Mouse (Mus musculus) heart, embryonic 15.5 days (tissue): ENCODE results near the gene Zswim5. TPM values are rescaled to one million over a fixed set of nuclear protein-coding genes. Genes with fewer than 3 reads are reported as not detected.

Experiments
- ATAC-seq: fragments of 200-750 bp; cut with Nextera tagmentation; replicated peaks from 2 replicates; pipeline ENCODE4 v1.8.0; 2017; ENCODE audit warnings: low read depth, moderate TSS enrichment; ENCODE audit not compliant: insufficient number of reproducible peaks, insufficient read depth, low FRiP score
- H3K27ac ChIP-seq: fragments of 300-500 bp; sonication (generic); 2 replicates; pipeline ENCODE4 v1.5.1; 2015; ENCODE audit warnings: mild to moderate bottlenecking, inconsistent platforms
- H3K27me3 ChIP-seq: fragments of 300-500 bp; sonication (generic); 2 replicates; pipeline ENCODE4 v1.6.1; 2015; ENCODE audit warnings: inconsistent platforms
- H3K36me3 ChIP-seq: fragments of 300-500 bp; sonication (generic); 2 replicates; pipeline ENCODE4 v1.6.1; 2015; ENCODE audit warnings: mild to moderate bottlenecking, inconsistent platforms
- H3K4me1 ChIP-seq: fragments of 300-500 bp; sonication (generic); replicated peaks from 2 replicates; pipeline ENCODE4 v1.6.1; 2015; ENCODE audit warnings: inconsistent platforms
- H3K4me2 ChIP-seq: fragments of 300-500 bp; sonication (generic); 2 replicates; pipeline ENCODE4 v1.6.1; 2015; ENCODE audit warnings: inconsistent platforms, mild to moderate bottlenecking, moderate library complexity
- H3K4me3 ChIP-seq: fragments of 300-500 bp; sonication (generic); 2 replicates; pipeline ENCODE4 v1.5.1; 2015; ENCODE audit warnings: mild to moderate bottlenecking, inconsistent platforms
- H3K9ac ChIP-seq: fragments of 300-500 bp; sonication (generic); 2 replicates; pipeline ENCODE4 v1.6.1; 2015; ENCODE audit warnings: mild to moderate bottlenecking, inconsistent platforms
- H3K9me3 ChIP-seq: fragments of 300-500 bp; sonication (generic); replicated peaks from 2 replicates; pipeline ENCODE4 v1.6.1; 2016; ENCODE audit warnings: inconsistent platforms
- WGBS: fragments of 180-500 bp; shearing (Covaris S2); methylation state at CpG from one replicate; pipeline ENCODE4 v1.1.7; 2015; ENCODE audit warnings: mixed read lengths; 5-methylcytosine and 5-hydroxymethylcytosine counted together
- polyA plus RNA-seq: library from polyadenylated mRNA; unstranded; fragments of >200 nt; fragmentation: Nextera tagmentation; extraction: Ambion mirVana; gene quantifications from 2 replicates; pipeline ENCODE4 v1.2.1, GENCODE M21; 2015

The Zswim5 gene
- polyA plus RNA-seq, 1 experiment from 2014 or later = 0.42 TPM

DNA sequence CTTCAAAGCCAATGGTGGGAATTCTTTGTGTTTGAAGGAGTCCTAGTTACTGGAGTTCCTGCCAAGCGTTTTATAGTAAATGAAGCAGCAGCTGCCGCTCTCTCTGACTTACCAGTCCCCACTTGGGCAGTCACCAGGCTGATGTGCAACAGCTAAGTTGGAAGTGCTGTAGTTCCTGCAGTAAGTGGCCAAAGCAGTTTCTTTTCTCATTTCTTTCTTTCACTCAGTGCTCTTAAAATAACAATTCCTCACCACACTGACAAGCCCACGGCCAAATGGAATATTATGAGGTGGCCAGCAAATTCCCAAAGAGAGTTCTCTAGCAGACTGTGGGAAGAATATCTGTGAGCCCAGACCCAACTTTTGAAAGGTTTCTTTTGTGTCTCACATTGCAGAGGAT, 129.9 kb downstream of the Zswim5 start:
- Histone ChIP-seq H3K27me3 (0 out of 2 replicates have a peak, but pooled peaks cover 4% of the 10 kb centered on the region), H3K27ac (no peak overlapping the region), H3K9ac (no peak overlapping the region), H3K4me3 (no peak overlapping the region), H3K36me3 (peaks cover 9% of the 10 kb centered on the region; the same call in 1 of the 2 replicates), H3K4me2 (no peak overlapping the region), H3K4me1 (no peaks in the 10 kb centered on the region), H3K9me3 (no peaks in the 10 kb centered on the region)
- 57% methylated on average over 3 of the region's 3 CpGs for WGBS
- no peak for ATAC-seq

DNA sequence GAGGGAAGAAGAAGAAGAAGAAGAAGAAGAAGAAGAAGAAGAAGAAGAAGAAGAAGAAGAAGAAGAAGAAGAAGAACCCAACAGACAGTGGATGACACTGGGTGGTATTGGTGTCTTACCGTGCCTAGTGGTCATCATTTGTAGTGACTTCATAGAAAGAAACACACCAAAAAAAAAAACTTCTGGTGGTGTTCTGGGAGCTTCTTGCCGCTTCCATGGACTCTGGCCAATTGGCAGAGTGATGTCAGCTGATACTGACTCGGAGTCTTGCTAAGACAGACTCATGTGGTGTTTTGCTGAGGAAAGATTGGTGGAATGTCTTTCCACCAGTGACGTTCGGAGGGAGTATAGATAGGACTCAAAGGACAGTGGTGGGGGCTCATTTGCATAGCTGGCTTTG, 133.1 kb downstream of the Zswim5 start:
- Histone ChIP-seq H3K9ac (no peak overlapping the region), H3K4me1 (no peaks in the 10 kb centered on the region), H3K4me3 (no peak overlapping the region), H3K4me2 (no peak overlapping the region), H3K27me3 (no peaks in the 10 kb centered on the region), H3K27ac (no peak overlapping the region), H3K36me3 (no peaks in the 10 kb centered on the region), H3K9me3 (no peaks in the 10 kb centered on the region)
- no peak for ATAC-seq
- WGBS = 61% methylated on average over 5 of the region's 5 CpGs

DNA sequence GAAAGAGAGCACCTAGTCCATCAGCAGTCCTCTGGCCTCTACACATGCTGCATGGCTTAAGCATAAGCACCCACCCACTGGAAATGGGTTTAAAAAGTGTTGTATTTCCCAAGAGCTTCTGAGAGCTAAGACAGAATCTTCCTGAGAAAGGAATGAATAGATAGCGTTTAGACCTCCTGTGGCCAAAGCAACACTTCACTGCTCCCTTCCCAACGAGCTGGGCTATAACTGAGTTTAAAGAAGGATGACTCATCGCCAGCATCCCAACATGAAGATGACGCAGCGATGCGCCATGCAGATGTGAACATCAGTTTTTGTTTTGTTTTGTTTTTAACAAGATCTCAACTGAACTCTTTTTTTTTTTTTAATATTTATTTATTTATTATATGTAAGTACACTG, 136.4 kb downstream of the Zswim5 start:
- no peaks in the 10 kb centered on the region for H3K4me1 ChIP-seq
- no peak overlapping the region for H3K27ac ChIP-seq
- no peaks in the 10 kb centered on the region for H3K27me3 ChIP-seq
- no peak overlapping the region for H3K9ac ChIP-seq
- ATAC-seq = no peak
- no peak overlapping the region for H3K4me2 ChIP-seq
- no peaks in the 10 kb centered on the region for H3K36me3 ChIP-seq
- H3K9me3 ChIP-seq = no peaks in the 10 kb centered on the region
- no peak overlapping the region for H3K4me3 ChIP-seq
- 83% methylated on average over 6 of the region's 6 CpGs for WGBS

DNA sequence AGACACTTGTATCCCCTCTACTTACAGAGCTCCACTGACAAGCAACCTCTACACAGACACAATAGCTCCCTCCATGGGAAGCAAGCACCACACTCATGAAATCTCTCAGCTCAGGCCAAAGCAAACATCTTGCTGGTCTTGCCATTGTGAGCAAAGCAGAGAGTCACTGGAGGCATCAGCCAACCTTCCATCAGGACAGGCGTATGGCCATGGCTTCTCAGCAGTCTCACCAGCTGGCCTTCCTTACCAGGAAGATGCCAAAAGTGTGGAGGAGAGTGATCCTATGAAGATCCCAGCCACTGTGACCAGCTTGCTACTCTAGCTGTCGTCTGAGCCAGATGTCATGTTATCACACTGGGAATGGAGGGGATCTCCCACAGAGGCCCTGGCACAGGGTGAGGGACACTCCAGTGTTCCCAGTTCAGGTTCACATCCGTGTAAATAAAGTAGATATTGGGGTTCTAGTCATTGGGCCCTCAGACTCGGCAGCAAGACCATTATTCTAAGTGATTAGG, 137.8 kb downstream of the Zswim5 start:
- Histone ChIP-seq H3K4me2 (no peak overlapping the region), H3K27me3 (no peaks in the 10 kb centered on the region), H3K36me3 (no peaks in the 10 kb centered on the region), H3K9ac (no peak overlapping the region), H3K4me1 (peaks cover 3% of the 10 kb centered on the region), H3K4me3 (no peak overlapping the region), H3K27ac (no peak overlapping the region), H3K9me3 (no peaks in the 10 kb centered on the region)
- 51% methylated on average over 4 of the region's 4 CpGs for WGBS
- ATAC-seq = no peak

DNA sequence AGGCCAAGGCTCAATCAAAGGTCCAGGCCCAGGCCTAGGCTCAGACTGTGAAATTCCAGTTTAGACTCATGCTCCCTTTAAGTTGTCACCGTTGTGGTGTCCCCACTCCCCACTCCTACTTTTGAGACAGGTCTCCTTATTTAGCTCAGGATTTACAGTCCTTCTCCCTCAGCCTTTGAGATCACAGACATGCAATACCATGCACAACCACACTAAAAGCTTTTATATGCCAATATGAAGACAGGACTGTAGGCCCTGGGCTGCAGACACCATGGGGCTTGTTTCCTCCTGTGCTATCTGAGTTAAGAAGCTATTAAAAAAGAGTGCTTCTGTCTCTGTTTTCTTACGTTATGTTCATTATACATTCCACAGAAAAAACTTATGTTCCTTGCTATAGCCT, 140.6 kb downstream of the Zswim5 start:
- no peak overlapping the region for H3K9ac ChIP-seq
- 84% methylated on average over 2 of the region's 2 CpGs for WGBS
- H3K27ac ChIP-seq = no peak overlapping the region
- H3K4me2 ChIP-seq = no peak overlapping the region
- ATAC-seq = no peak
- H3K4me1 ChIP-seq = peaks cover 9% of the 10 kb centered on the region
- no peak overlapping the region for H3K4me3 ChIP-seq
- no peaks in the 10 kb centered on the region for H3K27me3 ChIP-seq
- no peaks in the 10 kb centered on the region for H3K9me3 ChIP-seq
- peaks cover 5% of the 10 kb centered on the region; the same call in 1 of the 2 replicates for H3K36me3 ChIP-seq

DNA sequence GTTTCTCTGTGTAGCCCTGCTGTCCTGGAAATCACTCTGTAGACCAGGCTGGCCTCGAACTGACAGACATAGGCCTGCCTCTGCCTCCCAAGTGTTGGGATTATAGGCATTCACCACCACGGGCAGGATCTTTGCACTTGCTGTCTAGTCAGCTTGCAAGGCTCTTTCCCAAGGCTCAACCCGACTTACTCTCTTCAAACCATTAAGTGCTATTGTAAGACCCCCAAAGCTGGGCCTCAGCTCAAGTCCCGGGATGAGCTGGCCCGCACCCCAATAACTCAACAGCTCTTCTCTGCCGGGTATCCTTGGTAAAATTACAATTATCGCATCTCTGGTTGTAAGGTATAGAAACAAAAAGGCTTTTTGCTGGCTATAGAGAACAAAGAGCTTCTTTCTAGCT, 141.2 kb downstream of the Zswim5 start:
- no peak for ATAC-seq
- 82% methylated on average over 7 of the region's 7 CpGs for WGBS
- Histone ChIP-seq H3K27ac (no peak overlapping the region), H3K9ac (no peak overlapping the region), H3K9me3 (no peaks in the 10 kb centered on the region), H3K4me3 (no peak overlapping the region), H3K27me3 (no peaks in the 10 kb centered on the region), H3K4me1 (peaks cover 9% of the 10 kb centered on the region), H3K36me3 (peaks cover 11% of the 10 kb centered on the region; the same call in 1 of the 2 replicates), H3K4me2 (no peak overlapping the region)

DNA sequence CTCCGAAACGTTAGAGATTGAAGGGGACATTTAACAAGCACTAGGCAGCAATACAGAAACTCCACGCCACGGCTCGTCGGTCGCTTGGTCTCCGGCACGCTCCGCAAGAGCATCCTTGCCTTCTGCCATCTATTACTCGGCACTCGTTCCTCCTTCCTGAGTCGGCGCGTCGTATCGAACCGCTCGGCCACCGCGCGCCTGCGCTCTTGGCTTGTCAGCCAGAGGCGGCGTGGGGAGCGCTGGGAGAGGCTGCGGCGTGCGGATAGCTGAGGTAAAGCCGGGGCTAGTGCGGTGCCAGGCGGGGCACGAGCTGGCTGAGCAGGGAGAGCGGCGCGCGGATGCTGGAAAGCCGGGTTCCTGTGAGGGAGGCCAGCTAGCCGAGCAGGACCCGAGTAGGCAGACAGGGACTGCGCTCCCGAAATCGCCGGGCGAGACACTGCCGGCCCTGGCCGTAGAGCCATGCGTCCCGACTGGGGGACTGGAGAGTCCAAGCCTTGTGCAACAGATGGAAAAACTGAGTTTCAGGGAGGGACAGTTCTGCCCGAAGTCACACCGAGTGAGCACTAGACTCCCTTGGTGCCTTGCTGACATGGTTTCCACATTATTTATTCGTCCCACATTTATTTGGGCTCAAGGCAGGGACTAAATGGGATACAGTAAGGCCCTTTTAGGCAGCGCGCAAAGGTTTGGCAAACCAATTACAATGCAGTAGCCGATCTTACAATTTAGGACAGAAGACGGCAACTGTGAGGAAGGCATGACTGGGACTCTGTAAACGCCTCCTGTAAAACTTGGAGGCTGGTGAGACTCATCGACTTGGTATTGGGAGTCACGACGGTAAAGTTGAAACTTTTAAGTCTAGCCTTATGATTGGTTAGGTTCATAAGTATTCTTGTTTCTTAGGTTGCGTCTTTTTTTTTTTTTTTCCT, 142.3 kb downstream of the Zswim5 start, which contains the start of gene Eif2b3:
Gene Eif2b3 (plus strand): TSS at position 197 of the 929 bp plus-strand sequence.
- Histone ChIP-seq H3K9me3 (no peaks in the 10 kb centered on the region), H3K4me1 (peaks cover 9% of the 10 kb centered on the region), H3K4me3 (peak within 1 kb of the TSS; percentile 84), H3K27me3 (no peaks in the 10 kb centered on the region), H3K36me3 (peaks cover 17% of the 10 kb centered on the region; the same call in 1 of the 2 replicates), H3K9ac (peak within 1 kb of the TSS; percentile 84), H3K27ac (no peak within 1 kb of the TSS), H3K4me2 (peak within 1 kb of the TSS; percentile 72)
- under 1% methylated on average over 61 of the region's 61 CpGs for WGBS
- peak; percentile 95 for ATAC-seq

DNA sequence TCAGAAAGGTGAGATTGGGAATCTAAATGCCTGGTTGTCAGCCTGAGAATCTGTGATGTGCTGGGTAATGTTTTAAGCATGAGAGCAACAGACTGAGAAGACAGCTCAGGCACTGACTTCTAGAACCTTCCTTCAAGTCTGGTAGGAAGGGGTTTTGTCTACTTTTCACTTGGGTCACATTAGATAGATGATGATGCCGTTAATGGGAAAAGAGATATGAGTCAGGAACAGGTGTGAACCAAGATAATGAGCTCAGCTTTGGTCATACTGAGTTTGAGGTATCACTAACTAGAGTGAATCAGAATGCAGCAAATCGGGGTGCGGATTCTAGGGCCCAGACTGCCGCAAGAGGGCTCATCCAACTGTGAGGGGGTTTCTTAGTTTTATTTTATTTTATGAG, 146.3 kb downstream of the Zswim5 start:
- H3K27me3 ChIP-seq = no peaks in the 10 kb centered on the region
- no peak overlapping the region for H3K4me2 ChIP-seq
- H3K27ac ChIP-seq = no peak overlapping the region
- no peak overlapping the region for H3K4me3 ChIP-seq
- no peak for ATAC-seq
- WGBS = 96% methylated on average over 4 of the region's 4 CpGs
- H3K9ac ChIP-seq = no peak overlapping the region
- no peaks in the 10 kb centered on the region for H3K9me3 ChIP-seq
- peaks cover 9% of the 10 kb centered on the region for H3K4me1 ChIP-seq
- peaks cover 29% of the 10 kb centered on the region; the same call in 1 of the 2 replicates for H3K36me3 ChIP-seq

DNA sequence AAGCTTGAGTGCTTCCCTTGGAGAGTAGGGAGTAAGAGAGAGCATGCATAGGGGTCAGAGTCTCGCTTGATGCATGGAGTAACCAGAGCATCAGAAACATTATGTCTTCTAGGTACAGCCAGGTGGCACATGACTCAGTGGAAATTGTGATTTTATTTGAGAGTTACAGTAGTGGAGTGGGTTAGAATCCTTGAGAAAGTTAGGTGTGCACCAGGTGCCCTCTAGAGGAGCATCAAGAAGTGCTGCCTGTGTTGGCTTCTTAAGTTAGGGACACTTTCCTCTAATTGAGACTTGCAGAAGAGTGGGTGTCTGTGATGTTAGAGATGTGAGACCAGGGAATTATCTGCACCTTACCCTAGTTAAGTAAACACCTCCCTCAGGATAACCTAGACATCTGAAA, 153.9 kb downstream of the Zswim5 start:
- Histone ChIP-seq H3K27ac (no peak overlapping the region), H3K36me3 (peaks cover 23% of the 10 kb centered on the region; the same call in 1 of the 2 replicates), H3K9ac (no peak overlapping the region), H3K4me2 (no peak overlapping the region), H3K4me1 (no peaks in the 10 kb centered on the region), H3K27me3 (no peaks in the 10 kb centered on the region), H3K4me3 (no peak overlapping the region), H3K9me3 (no peaks in the 10 kb centered on the region)
- whole genome bisulfite sequencing = 87% methylated on average over 1 of the region's 1 CpGs
- no peak for ATAC-seq
